Comparison of ENCODE assay signal across 26 mouse cellular contexts in the genomic region with DNA sequence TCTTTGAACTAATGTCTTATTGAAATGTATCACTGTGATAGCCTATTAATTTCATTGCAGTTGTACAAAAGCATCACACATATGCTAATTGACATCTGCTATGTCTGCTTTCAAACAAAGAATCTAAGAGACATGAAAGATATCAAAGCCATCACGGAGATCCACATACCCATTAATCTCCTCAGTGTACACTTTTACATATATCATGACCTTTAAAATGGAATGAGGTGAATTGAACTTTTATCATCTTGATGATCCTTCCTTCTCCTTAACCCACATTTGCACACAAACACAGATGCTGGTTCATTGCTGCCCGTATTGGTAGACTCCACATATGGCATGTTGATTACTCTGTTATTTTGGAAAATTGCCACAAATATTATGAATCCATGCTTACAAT.
"Had no signal": no experiment of that assay in that cellular context is flagged by ENCODE, and none has a peak within 500 bp of the region (broad histone marks: within the 10 kb centered on the region; RNA-seq: fewer than 3 reads in every experiment).

No protein-coding gene starts in this region.

- DNase-seq: gastrocnemius, postnatal 14 days; gastrocnemius, postnatal 36 days; heart, adult 2 months; heart, postnatal 14 days; heart, postnatal 36 days; kidney, adult 11 months; kidney, adult 2 months; kidney, adult 9 months; kidney, postnatal 14 days; kidney, postnatal 36 days; layer of hippocampus, adult 9-11 months; layer of hippocampus, postnatal 36 days; left cerebral cortex, postnatal 4 days had no signal

- H3K4me2 ChIP-seq: heart, embryonic 11.5 days; heart, embryonic 13.5 days; heart, embryonic 15.5 days; hindbrain, embryonic 13.5 days; hindbrain, embryonic 15.5 days; kidney, embryonic 15.5 days; limb, embryonic 13.5 days; limb, embryonic 15.5 days; liver, embryonic 12.5 days had no signal

- H3K4me1 ChIP-seq: heart, embryonic 13.5 days; heart, embryonic 15.5 days; hindbrain, embryonic 13.5 days; hindbrain, embryonic 15.5 days; kidney, embryonic 15.5 days; limb, embryonic 13.5 days; limb, embryonic 15.5 days; liver, embryonic 12.5 days had no signal

- ATAC-seq: hindbrain, postnatal 0 days; intestine, embryonic 16.5 days; liver, embryonic 12.5 days had no signal

- H3K9me3 ChIP-seq: heart, embryonic 13.5 days; heart, embryonic 15.5 days; hindbrain, embryonic 13.5 days; hindbrain, embryonic 15.5 days; kidney, embryonic 15.5 days; limb, embryonic 13.5 days; limb, embryonic 15.5 days; liver, embryonic 12.5 days had no signal

- H3K9ac ChIP-seq: heart, embryonic 13.5 days; heart, embryonic 15.5 days; hindbrain, embryonic 13.5 days; hindbrain, embryonic 15.5 days; kidney, embryonic 15.5 days; limb, embryonic 13.5 days; limb, embryonic 15.5 days; liver, embryonic 12.5 days; liver, embryonic 14.5 days had no signal

- H3K27me3 ChIP-seq: heart, embryonic 13.5 days; heart, embryonic 15.5 days; hindbrain, embryonic 13.5 days; hindbrain, embryonic 15.5 days; kidney, embryonic 15.5 days; limb, embryonic 13.5 days; limb, embryonic 15.5 days; liver, embryonic 12.5 days had no signal

- H3K27ac ChIP-seq: heart, adult 2 months; heart, embryonic 13.5 days; heart, embryonic 15.5 days; hindbrain, embryonic 13.5 days; hindbrain, embryonic 15.5 days; hindbrain, postnatal 0 days; kidney, embryonic 15.5 days; kidney, postnatal 0 days; limb, embryonic 13.5 days; limb, embryonic 15.5 days; liver, embryonic 12.5 days; liver, embryonic 14.5 days had no signal

- H3K4me3 ChIP-seq: heart, adult 2 months; heart, embryonic 13.5 days; heart, embryonic 15.5 days; hindbrain, embryonic 13.5 days; hindbrain, embryonic 15.5 days; kidney, embryonic 15.5 days; limb, embryonic 13.5 days; limb, embryonic 15.5 days; liver, embryonic 12.5 days had no signal

- H3K36me3 ChIP-seq: heart, embryonic 13.5 days; heart, embryonic 15.5 days; hindbrain, embryonic 13.5 days; hindbrain, embryonic 15.5 days; kidney, embryonic 15.5 days; limb, embryonic 13.5 days; limb, embryonic 15.5 days; liver, embryonic 12.5 days had no signal
